Mouse (Mus musculus) right cerebral cortex, postnatal 4 days (tissue): ENCODE results near the gene Slc26a9.

Source experiments
- DNase-seq: peaks from one replicate; pipeline ENCODE4 v3.0.0-alpha.2; 2022

The Slc26a9 gene

GRCm38 (mm10) chr1:131737269-131737668 lies 6.6 kb upstream of the Slc26a9 start:
- DNase-seq: peak; percentile 90

GRCm38 (mm10) chr1:131738760-131739159 lies 5.1 kb upstream of the Slc26a9 start:
- DNase-seq: no peak

DNA sequence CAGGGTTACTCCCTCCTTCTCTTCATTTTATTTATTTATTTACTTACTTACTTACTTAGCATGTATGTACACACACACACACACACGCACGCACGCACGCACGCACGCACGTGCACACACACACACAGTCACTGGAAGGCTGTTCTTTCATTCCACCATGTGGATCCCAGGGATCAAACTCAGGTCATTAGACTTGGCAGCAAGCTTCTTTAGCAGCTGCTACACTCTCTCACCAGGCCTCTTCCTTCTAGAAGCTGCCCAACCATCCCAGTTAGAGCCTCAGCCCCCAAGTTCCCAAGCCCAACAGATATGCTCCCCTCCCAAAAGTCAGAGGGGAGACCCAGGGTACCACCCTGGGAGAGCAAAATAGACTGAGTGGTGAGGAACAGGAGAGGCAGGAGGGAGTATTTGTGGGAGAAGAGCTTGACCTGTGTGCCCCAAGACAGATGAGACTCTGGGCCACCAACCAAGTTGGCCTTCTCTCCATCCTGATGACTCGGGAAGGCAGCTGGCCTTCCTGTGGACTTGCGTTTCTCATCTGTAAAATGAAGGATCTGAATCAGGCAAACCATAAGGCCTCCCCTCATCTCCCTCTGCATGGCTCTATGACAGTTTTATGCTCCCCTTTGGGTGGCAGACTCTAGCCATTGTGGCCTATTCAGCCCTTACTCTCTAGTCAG lies 4.2 kb upstream of the Slc26a9 start:
- DNase-seq: no peak

GRCm38 (mm10) chr1:131745391-131745790 lies 1.6 kb downstream of the Slc26a9 start:
- DNase-seq: no peak

DNA sequence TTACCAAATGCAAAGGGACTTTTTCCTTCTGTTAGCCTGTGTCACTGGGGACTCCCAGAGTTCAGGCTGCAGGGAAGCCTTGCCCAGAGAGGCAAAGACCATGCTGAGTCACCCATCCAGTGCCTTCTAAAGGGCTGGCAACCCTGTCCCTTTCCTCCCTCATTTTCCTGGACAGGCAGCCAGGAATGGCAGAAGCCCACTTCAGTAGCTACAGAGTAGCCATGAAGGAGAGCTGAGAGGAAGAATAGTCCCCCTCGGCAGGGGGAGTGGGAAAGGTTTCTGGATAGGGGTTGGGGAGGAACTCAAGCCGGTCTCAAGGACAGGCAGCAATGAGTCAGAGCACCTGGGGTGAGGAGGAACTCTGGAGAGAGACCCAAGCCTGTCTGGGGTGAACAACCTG lies 3.9 kb downstream of the Slc26a9 start:
- DNase-seq: no peak

DNA sequence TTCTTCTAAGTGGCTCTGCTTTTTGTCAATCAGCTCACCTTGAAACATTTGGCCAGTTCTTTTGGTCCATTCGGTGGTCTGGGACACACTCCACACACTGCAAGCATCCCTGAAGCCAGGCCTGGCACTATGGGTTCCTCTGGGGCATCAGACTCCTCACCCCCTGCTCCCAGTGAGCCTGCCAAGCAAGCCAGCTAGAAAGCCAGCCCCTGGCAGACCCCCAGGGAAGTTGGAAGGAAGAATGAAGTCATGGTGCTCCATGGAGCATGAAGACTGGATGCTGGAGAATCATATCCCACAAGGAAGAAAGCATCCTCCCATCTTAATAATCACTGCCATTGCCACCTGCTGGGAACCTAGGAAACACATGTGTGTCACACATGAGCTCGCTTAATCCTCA lies 4.8 kb downstream of the Slc26a9 start:
- DNase-seq: no peak

GRCm38 (mm10) chr1:131749706-131750545 lies 6.1 kb downstream of the Slc26a9 start:
- DNase-seq: no peak

GRCm38 (mm10) chr1:131751181-131751890 lies 7.5 kb downstream of the Slc26a9 start:
- DNase-seq: no peak

DNA sequence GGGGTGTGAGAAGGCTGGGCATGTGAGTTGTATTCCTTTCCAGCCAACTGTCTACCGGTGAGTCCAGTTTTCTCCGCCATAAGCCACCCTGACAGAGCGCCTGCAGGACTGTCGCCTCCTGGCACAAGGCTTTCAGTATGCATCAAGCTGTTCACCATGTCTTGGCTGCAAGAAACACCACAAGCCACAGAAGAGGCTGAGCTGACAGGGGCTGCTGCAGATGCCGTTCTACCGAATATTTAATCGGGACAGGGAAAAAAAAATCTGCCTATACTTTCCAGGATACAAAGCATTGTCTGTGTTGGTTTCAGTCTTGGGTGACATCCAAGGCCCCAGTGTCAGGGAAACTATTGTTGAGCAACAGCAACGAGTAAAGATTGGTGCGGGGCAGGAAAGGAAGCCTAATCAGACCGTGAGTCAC lies 8.1 kb downstream of the Slc26a9 start:
- DNase-seq: no peak

GRCm38 (mm10) chr1:131754212-131754829 lies 10.5 kb downstream of the Slc26a9 start:
- no peak for DNase-seq

DNA sequence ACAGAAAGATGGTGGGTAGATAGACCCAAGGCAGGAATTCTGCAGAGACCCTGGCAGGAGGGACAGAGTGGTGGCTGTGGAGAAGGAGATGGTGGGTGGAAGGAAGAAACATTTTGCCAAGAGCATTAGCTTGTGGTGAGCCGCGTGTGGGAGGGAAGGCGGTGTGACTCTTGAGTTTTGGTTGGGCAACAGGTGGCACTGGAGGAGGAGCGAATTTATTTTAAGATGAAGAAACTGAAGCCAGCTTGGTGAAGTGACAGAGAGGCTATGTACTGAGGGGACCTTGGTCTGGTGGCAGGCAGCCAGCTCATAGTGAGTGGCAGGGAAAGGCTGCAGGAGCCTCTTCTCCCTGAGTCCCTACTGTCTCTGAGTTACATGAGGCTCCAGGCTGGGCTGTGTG lies 11.1 kb downstream of the Slc26a9 start:
- peak; percentile 17 for DNase-seq

DNA sequence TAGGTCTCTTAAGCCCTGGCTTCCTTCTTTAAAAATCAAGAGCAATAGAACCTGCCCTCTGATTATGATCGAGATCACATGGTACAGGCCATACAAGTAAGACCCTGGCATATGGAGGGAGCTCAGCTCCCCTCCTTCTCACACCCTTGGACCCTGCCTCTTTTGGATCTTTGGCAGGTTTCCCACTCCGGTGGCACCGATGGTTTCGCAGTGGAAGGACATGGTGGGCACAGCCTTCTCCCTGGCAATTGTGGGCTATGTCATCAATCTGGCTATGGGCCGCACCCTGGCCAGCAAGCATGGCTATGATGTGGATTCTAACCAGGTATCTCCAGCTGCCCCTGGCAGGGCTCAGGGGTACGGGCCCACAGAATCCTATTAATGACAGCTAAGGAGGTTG lies 13.4 kb downstream of the Slc26a9 start:
- no peak for DNase-seq

DNA sequence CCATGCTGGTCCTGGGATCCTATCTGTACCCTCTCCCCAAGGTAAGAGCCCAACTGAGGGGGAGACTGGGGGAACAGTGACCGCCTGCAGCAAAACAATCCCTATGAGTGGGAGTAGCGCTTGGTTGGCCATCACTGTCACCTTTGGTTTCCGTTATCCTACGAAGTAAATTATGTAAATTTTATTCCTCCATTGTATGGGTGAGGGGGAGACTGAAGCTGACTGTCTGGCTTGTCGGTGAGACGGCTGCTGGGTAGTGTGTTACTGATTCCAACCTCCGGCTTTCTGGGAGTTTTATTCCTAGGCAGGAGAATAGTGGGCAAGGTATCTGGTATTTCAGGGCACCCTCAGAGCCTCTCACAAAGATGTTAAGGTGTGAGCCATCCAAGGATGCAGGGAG lies 15.0 kb downstream of the Slc26a9 start:
- DNase-seq: no peak

- DNase-seq: peak; percentile 1
Measured at GRCm38 (mm10) chr1:131759667-131760427, 16.0 kb downstream of the Slc26a9 start.

DNA sequence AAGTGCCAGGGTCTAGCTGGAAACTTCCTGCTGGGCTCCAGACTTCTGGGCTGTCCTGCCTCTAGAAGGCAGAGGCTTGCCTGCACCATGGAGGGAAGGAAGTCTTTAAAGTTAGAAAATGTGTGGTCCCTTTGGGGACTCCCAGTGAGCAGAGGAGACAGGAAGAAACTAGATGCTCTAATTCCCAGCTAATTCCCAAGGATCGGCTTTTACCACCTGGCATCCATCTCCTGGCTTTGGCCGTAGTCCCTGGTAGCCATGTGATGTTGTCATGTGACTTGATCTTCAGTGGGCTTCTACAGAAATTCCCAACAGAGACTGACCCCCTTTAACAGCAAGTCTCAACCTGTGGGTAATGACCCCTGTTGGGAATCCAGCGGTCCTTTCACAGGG lies 16.6 kb downstream of the Slc26a9 start:
- DNase-seq: peak; percentile 2

DNA sequence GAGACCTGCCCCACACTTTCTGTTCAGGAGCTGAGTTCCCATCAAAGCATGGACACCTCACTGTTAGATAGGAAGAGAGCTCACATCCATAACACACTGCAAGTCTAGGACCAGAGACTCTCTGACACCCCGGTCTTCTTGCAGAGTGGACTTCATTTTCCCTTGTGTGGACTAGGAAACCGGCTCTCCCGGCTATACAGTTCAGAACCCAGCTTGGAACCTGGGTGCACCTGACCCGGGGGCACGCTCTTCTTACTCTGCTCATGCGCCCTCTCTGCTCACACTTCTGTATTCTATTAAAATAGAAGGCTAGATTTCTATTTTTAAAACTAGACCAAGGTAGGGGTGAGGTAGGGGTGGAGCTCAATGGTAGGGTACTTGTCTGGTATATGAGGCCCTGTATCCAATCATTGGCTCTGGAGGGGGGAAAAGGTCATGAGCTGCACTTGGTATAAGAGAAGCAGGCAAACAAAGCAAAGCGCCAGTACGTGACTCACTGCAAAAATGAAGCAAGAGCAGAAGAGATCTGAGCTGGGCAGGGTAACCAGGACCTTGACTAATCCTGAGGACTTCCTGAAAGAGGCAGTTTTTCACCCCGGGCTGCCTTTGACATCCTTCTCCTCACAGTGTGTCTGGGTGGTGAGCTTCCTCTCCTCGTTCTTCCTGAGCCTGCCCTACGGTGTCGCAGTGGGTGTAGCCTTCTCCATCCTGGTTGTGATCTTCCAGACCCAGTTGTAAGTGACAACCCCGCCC lies 17.4 kb downstream of the Slc26a9 start:
- peak; percentile 0 for DNase-seq

DNA sequence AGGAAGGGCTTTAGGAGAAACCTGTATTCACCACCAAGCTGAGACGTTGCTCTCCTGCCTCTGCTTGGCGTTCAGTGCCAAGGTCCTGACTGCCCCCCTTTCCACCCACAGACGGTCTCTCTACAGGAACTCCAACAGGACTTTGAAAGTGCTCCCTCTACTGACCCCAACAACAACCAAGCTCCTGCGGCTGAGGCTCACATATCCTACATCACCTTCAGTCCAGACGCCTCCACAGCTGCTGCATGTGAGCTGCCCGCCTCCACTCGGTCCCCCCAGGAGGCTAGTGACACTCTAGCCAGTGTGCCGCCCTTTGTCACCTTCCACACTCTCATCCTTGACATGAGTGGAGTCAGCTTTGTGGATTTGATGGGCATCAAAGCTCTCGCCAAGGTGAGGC lies 19.9 kb downstream of the Slc26a9 start:
- DNase-seq: peak; percentile 0

GRCm38 (mm10) chr1:131764581-131765338 lies 20.9 kb downstream of the Slc26a9 start:
- DNase-seq: no peak

DNA sequence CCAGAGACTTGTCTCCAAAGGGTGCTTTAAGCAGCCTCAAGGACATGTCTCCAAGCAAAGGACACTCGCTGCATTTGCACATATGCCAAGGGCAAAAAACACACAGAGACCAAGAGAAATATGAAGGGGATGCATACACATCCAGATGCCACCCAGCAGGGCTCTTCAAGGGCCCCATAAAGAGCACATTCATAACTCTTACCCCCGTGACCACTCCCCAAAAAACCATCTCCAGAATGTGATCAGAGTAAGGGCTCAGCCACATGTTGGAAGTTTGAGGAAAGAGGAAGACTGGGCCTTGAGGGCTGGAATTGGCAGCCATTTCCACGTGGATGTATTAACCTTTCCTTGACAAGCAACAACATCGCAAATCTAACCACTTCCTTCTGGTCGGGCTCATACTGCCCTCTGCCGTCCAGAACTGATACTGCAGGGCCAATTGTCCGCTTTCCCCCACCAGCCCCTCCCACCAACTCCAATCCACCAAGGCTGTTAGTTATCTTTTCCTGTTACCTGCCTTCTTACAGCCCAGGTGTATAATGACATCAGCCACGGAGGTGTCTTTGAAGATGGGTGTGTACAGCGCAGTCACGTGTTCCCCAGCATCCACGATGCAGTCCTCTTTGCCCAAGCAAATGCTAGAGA lies 21.7 kb downstream of the Slc26a9 start:
- DNase-seq: peak; percentile 85

DNA sequence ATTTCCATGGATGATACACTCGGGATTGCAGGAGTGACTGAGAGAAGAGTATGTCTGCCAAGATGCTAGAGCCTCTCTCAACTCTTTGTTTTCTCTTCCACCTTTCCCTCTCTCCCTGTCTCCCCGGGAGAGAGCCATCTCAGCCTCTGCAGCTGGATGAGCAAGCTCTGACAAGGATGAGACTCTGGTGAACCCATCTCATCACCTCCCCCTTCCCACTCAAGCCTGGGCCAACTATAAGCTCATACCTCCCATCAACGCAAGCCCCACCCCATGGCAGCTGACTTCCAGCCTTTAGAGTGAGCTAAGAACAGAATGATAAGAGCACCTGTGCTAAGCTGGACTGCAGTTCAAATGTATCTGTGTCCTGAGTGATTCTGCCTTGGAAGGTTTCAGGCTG lies 25.5 kb downstream of the Slc26a9 start:
- DNase-seq: no peak
